Mouse (Mus musculus): ENCODE results near the gene Gapdhs. TPM values are rescaled to one million over a fixed set of nuclear protein-coding genes. Genes with fewer than 3 reads are reported as not detected.
"Not testable (repeated sequence)": the region's sequence is repeated elsewhere in the genome, so short reads cannot be mapped to it uniquely, and the experiment has no call there.

Gene Gapdhs
- polyA plus RNA-seq (2015; fragmentation: Nextera tagmentation; extraction: Ambion mirVana), result 0.14 TPM in 1 of 2 replicates, not detected in the other

GRCm38 (mm10) chr7:30743617-30744016 is at the start of gene Gapdhs:
Gene Gapdhs, minus strand, starts transcription at chr7:30743681.
- H3K4me2 ChIP-seq (ENCODE audit: low read depth, low read length); H3K27me3 ChIP-seq (ENCODE audit: control insufficient read depth, insufficient read depth, low read depth, low read length); H3K4me3 ChIP-seq (ENCODE audit: low read depth, low read length); ATAC-seq (ENCODE audit: low read depth); H3K27ac ChIP-seq (ENCODE audit: low read length); H3K9ac ChIP-seq (ENCODE audit: low read depth, low read length); H3K36me3 ChIP-seq (ENCODE audit: control insufficient read depth, insufficient read depth); H3K4me1 ChIP-seq (ENCODE audit: control insufficient read depth, low read depth, low read length); H3K9me3 ChIP-seq (replicated peaks; ENCODE audit: control insufficient read depth, low read length): not testable (repeated sequence)
- WGBS (ENCODE audit: insufficient replicate concordance), result no CpG with 5 or more reads among the region's 4 CpGs

- Histone ChIP-seq H3K36me3 (ENCODE audit: control insufficient read depth, insufficient read depth) (no peaks in the 10 kb centered on the region), H3K4me2 (ENCODE audit: low read depth, low read length) (no peak overlapping the region), H3K4me1 (ENCODE audit: control insufficient read depth, low read depth, low read length) (no peaks in the 10 kb centered on the region), H3K9ac (ENCODE audit: low read depth, low read length) (no peak overlapping the region), H3K27me3 (ENCODE audit: control insufficient read depth, insufficient read depth, low read depth, low read length) (no peaks in the 10 kb centered on the region), H3K4me3 (ENCODE audit: low read depth, low read length) (no peak overlapping the region), H3K27ac (ENCODE audit: low read length) (no peak overlapping the region), H3K9me3 (replicated peaks; ENCODE audit: control insufficient read depth, low read length) (no peaks in the 10 kb centered on the region)
- ATAC-seq (ENCODE audit: low read depth), result no peak
- 20% methylated on average over 9 of the region's 9 CpGs for WGBS (ENCODE audit: insufficient replicate concordance)
These were observed 48.4 kb upstream of the Gapdhs start for GRCm38 (mm10) chr7:30791921-30792320.

- Histone ChIP-seq H3K9me3 (replicated peaks; ENCODE audit: control insufficient read depth, low read length) (no peaks in the 10 kb centered on the region), H3K27me3 (ENCODE audit: control insufficient read depth, insufficient read depth, low read depth, low read length) (no peaks in the 10 kb centered on the region), H3K4me3 (ENCODE audit: low read depth, low read length) (no peak overlapping the region), H3K4me1 (ENCODE audit: control insufficient read depth, low read depth, low read length) (no peaks in the 10 kb centered on the region), H3K27ac (ENCODE audit: low read length) (no peak overlapping the region), H3K9ac (ENCODE audit: low read depth, low read length) (no peak overlapping the region), H3K36me3 (ENCODE audit: control insufficient read depth, insufficient read depth) (no peaks in the 10 kb centered on the region), H3K4me2 (ENCODE audit: low read depth, low read length) (no peak overlapping the region)
- WGBS (ENCODE audit: insufficient replicate concordance), result 62% methylated on average over 10 of the region's 10 CpGs
- ATAC-seq (ENCODE audit: low read depth), result no peak
These were observed 46.7 kb upstream of the Gapdhs start for GRCm38 (mm10) chr7:30790141-30790540.

GRCm38 (mm10) chr7:30787377-30788022 is 44.0 kb upstream of the Gapdhs start, which contains the start of gene Krtdap:
Gene Krtdap, plus strand, starts transcription at chr7:30787896.
- 45% methylated on average over 15 of the region's 15 CpGs for WGBS (ENCODE audit: insufficient replicate concordance)
- Histone ChIP-seq H3K27ac (ENCODE audit: low read length) (no peak within 1 kb of the TSS), H3K9ac (ENCODE audit: low read depth, low read length) (no peak within 1 kb of the TSS), H3K9me3 (replicated peaks; ENCODE audit: control insufficient read depth, low read length) (no peaks in the 10 kb centered on the region), H3K4me3 (ENCODE audit: low read depth, low read length) (no peak within 1 kb of the TSS), H3K27me3 (ENCODE audit: control insufficient read depth, insufficient read depth, low read depth, low read length) (no peaks in the 10 kb centered on the region), H3K36me3 (ENCODE audit: control insufficient read depth, insufficient read depth) (no peaks in the 10 kb centered on the region), H3K4me1 (ENCODE audit: control insufficient read depth, low read depth, low read length) (no peaks in the 10 kb centered on the region), H3K4me2 (ENCODE audit: low read depth, low read length) (no peak within 1 kb of the TSS)
- no peak for ATAC-seq (ENCODE audit: low read depth)

GRCm38 (mm10) chr7:30785721-30786546 is 42.5 kb upstream of the Gapdhs start:
- Histone ChIP-seq H3K4me3 (ENCODE audit: low read depth, low read length) (no peak overlapping the region), H3K4me1 (ENCODE audit: control insufficient read depth, low read depth, low read length) (no peaks in the 10 kb centered on the region), H3K27ac (ENCODE audit: low read length) (no peak overlapping the region), H3K4me2 (ENCODE audit: low read depth, low read length) (no peak overlapping the region), H3K27me3 (ENCODE audit: control insufficient read depth, insufficient read depth, low read depth, low read length) (no peaks in the 10 kb centered on the region), H3K9me3 (replicated peaks; ENCODE audit: control insufficient read depth, low read length) (no peaks in the 10 kb centered on the region), H3K36me3 (ENCODE audit: control insufficient read depth, insufficient read depth) (no peaks in the 10 kb centered on the region), H3K9ac (ENCODE audit: low read depth, low read length) (no peak overlapping the region)
- no peak for ATAC-seq (ENCODE audit: low read depth)
- WGBS (ENCODE audit: insufficient replicate concordance), result 60% methylated on average over 13 of the region's 13 CpGs

GRCm38 (mm10) chr7:30785154-30785553 is 41.7 kb upstream of the Gapdhs start:
- no peaks in the 10 kb centered on the region for H3K4me1 ChIP-seq (ENCODE audit: control insufficient read depth, low read depth, low read length)
- H3K27me3 ChIP-seq (ENCODE audit: control insufficient read depth, insufficient read depth, low read depth, low read length), result no peaks in the 10 kb centered on the region
- no peak overlapping the region for H3K4me2 ChIP-seq (ENCODE audit: low read depth, low read length)
- ATAC-seq (ENCODE audit: low read depth), result no peak
- 52% methylated on average over 1 of the region's 1 CpGs for WGBS (ENCODE audit: insufficient replicate concordance)
- H3K36me3 ChIP-seq (ENCODE audit: control insufficient read depth, insufficient read depth), result no peaks in the 10 kb centered on the region
- no peaks in the 10 kb centered on the region for H3K9me3 ChIP-seq (replicated peaks; ENCODE audit: control insufficient read depth, low read length)
- no peak overlapping the region for H3K9ac ChIP-seq (ENCODE audit: low read depth, low read length)
- H3K4me3 ChIP-seq (ENCODE audit: low read depth, low read length), result no peak overlapping the region
- H3K27ac ChIP-seq (ENCODE audit: low read length), result no peak overlapping the region

- Histone ChIP-seq H3K9me3 (replicated peaks; ENCODE audit: control insufficient read depth, low read length) (no peaks in the 10 kb centered on the region), H3K4me2 (ENCODE audit: low read depth, low read length) (no peak overlapping the region), H3K9ac (ENCODE audit: low read depth, low read length) (no peak overlapping the region), H3K4me3 (ENCODE audit: low read depth, low read length) (no peak overlapping the region), H3K27ac (ENCODE audit: low read length) (no peak overlapping the region), H3K36me3 (ENCODE audit: control insufficient read depth, insufficient read depth) (no peaks in the 10 kb centered on the region), H3K27me3 (ENCODE audit: control insufficient read depth, insufficient read depth, low read depth, low read length) (no peaks in the 10 kb centered on the region), H3K4me1 (ENCODE audit: control insufficient read depth, low read depth, low read length) (no peaks in the 10 kb centered on the region)
- ATAC-seq (ENCODE audit: low read depth), result no peak
- 57% methylated on average over 3 of the region's 3 CpGs for WGBS (ENCODE audit: insufficient replicate concordance)
These were observed 39.2 kb upstream of the Gapdhs start for GRCm38 (mm10) chr7:30782658-30783057.

GRCm38 (mm10) chr7:30781792-30782191 is 38.3 kb upstream of the Gapdhs start:
- ATAC-seq (ENCODE audit: low read depth), result no peak
- H3K4me2 ChIP-seq (ENCODE audit: low read depth, low read length), result no peak overlapping the region
- WGBS (ENCODE audit: insufficient replicate concordance), result 48% methylated on average over 4 of the region's 4 CpGs
- H3K27me3 ChIP-seq (ENCODE audit: control insufficient read depth, insufficient read depth, low read depth, low read length), result no peaks in the 10 kb centered on the region
- H3K27ac ChIP-seq (ENCODE audit: low read length), result no peak overlapping the region
- no peak overlapping the region for H3K4me3 ChIP-seq (ENCODE audit: low read depth, low read length)
- no peaks in the 10 kb centered on the region for H3K9me3 ChIP-seq (replicated peaks; ENCODE audit: control insufficient read depth, low read length)
- no peak overlapping the region for H3K9ac ChIP-seq (ENCODE audit: low read depth, low read length)
- H3K36me3 ChIP-seq (ENCODE audit: control insufficient read depth, insufficient read depth), result no peaks in the 10 kb centered on the region
- H3K4me1 ChIP-seq (ENCODE audit: control insufficient read depth, low read depth, low read length), result no peaks in the 10 kb centered on the region

GRCm38 (mm10) chr7:30777911-30778310 is 34.4 kb upstream of the Gapdhs start:
- no peaks in the 10 kb centered on the region for H3K9me3 ChIP-seq (replicated peaks; ENCODE audit: control insufficient read depth, low read length)
- no peak overlapping the region for H3K9ac ChIP-seq (ENCODE audit: low read depth, low read length)
- ATAC-seq (ENCODE audit: low read depth), result no peak
- H3K4me3 ChIP-seq (ENCODE audit: low read depth, low read length), result no peak overlapping the region
- H3K4me1 ChIP-seq (ENCODE audit: control insufficient read depth, low read depth, low read length), result no peaks in the 10 kb centered on the region
- no peaks in the 10 kb centered on the region for H3K27me3 ChIP-seq (ENCODE audit: control insufficient read depth, insufficient read depth, low read depth, low read length)
- 17% methylated on average over 1 of the region's 1 CpGs for WGBS (ENCODE audit: insufficient replicate concordance)
- H3K4me2 ChIP-seq (ENCODE audit: low read depth, low read length), result no peak overlapping the region
- H3K36me3 ChIP-seq (ENCODE audit: control insufficient read depth, insufficient read depth), result no peaks in the 10 kb centered on the region
- no peak overlapping the region for H3K27ac ChIP-seq (ENCODE audit: low read length)
